Mouse (Mus musculus): Measurements from ENCODE around the gene Pigh. TPM values are rescaled to one million over a fixed set of nuclear protein-coding genes. Genes with fewer than 3 reads are reported as not detected.

Pigh gene
- polyA plus RNA-seq, 1 experiment from 2014 or later: 34.8 TPM

GRCm38 (mm10) chr12:79066431-79066830, 23.0 kb downstream of the Pigh start:
- Histone ChIP-seq H3K4me1 (no peaks in the 10 kb centered on the region), H3K9me3 (replicated peaks) (no peaks in the 10 kb centered on the region), H3K27ac (replicated peaks) (no peak overlapping the region), H3K9ac (no peak overlapping the region), H3K27me3 (no peaks in the 10 kb centered on the region), H3K4me2 (replicated peaks) (no peak overlapping the region), H3K4me3 (replicated peaks) (no peak overlapping the region), H3K36me3 (peaks cover 12% of the 10 kb centered on the region; the same call in 1 of the 2 replicates)
- whole genome bisulfite sequencing: 82% methylated on average over 9 of the region's 9 CpGs
- ATAC-seq (ENCODE audit: insufficient number of reproducible peaks, low FRiP score, low TSS enrichment, low read depth): no peak

GRCm38 (mm10) chr12:79064451-79064850, 25.0 kb downstream of the Pigh start:
- Histone ChIP-seq H3K4me3 (replicated peaks) (no peak overlapping the region), H3K4me1 (no peaks in the 10 kb centered on the region), H3K4me2 (replicated peaks) (no peak overlapping the region), H3K27me3 (no peaks in the 10 kb centered on the region), H3K9me3 (replicated peaks) (no peaks in the 10 kb centered on the region), H3K9ac (no peak overlapping the region), H3K27ac (replicated peaks) (no peak overlapping the region), H3K36me3 (peaks cover 12% of the 10 kb centered on the region; the same call in 1 of the 2 replicates)
- ATAC-seq (ENCODE audit: insufficient number of reproducible peaks, low FRiP score, low TSS enrichment, low read depth): no peak
- 86% methylated on average over 13 of the region's 13 CpGs for WGBS

GRCm38 (mm10) chr12:79060766-79061652, 28.4 kb downstream of the Pigh start:
- Histone ChIP-seq H3K9ac (no peak overlapping the region), H3K27ac (replicated peaks) (no peak overlapping the region), H3K27me3 (no peaks in the 10 kb centered on the region), H3K4me2 (replicated peaks) (no peak overlapping the region), H3K4me1 (no peaks in the 10 kb centered on the region), H3K36me3 (0 out of 2 replicates have a peak, but pooled peaks cover 3% of the 10 kb centered on the region), H3K4me3 (replicated peaks) (no peak overlapping the region), H3K9me3 (replicated peaks) (no peaks in the 10 kb centered on the region)
- WGBS: 66% methylated on average over 7 of the region's 7 CpGs
- no peak; the same call in 1 of the 2 replicates for ATAC-seq (ENCODE audit: insufficient number of reproducible peaks, low FRiP score, low TSS enrichment, low read depth)

- Histone ChIP-seq H3K4me3 (replicated peaks) (no peak overlapping the region), H3K4me2 (replicated peaks) (no peak overlapping the region), H3K9me3 (replicated peaks) (no peaks in the 10 kb centered on the region), H3K4me1 (no peaks in the 10 kb centered on the region), H3K36me3 (0 out of 2 replicates have a peak, but pooled peaks cover 3% of the 10 kb centered on the region), H3K27ac (replicated peaks) (no peak overlapping the region), H3K9ac (no peak overlapping the region), H3K27me3 (no peaks in the 10 kb centered on the region)
- ATAC-seq (ENCODE audit: insufficient number of reproducible peaks, low FRiP score, low TSS enrichment, low read depth): no peak
- 87% methylated on average over 9 of the region's 9 CpGs for WGBS
Measured at GRCm38 (mm10) chr12:79060134-79060533, 29.3 kb downstream of the Pigh start.

- Histone ChIP-seq H3K4me3 (replicated peaks) (no peak overlapping the region), H3K4me2 (replicated peaks) (no peak overlapping the region), H3K36me3 (0 out of 2 replicates have a peak, but pooled peaks cover 3% of the 10 kb centered on the region), H3K27me3 (no peaks in the 10 kb centered on the region), H3K9me3 (replicated peaks) (no peaks in the 10 kb centered on the region), H3K27ac (replicated peaks) (no peak overlapping the region), H3K4me1 (no peaks in the 10 kb centered on the region), H3K9ac (no peak overlapping the region)
- peak; percentile 57; the same call in 1 of the 2 replicates for ATAC-seq (ENCODE audit: insufficient number of reproducible peaks, low FRiP score, low TSS enrichment, low read depth)
- 64% methylated on average over 6 of the region's 6 CpGs for WGBS
Measured at GRCm38 (mm10) chr12:79059573-79059972, 29.9 kb downstream of the Pigh start.

GRCm38 (mm10) chr12:79055276-79055675, 34.2 kb downstream of the Pigh start:
- Histone ChIP-seq H3K4me3 (replicated peaks) (no peak overlapping the region), H3K27me3 (no peaks in the 10 kb centered on the region), H3K9me3 (replicated peaks) (no peaks in the 10 kb centered on the region), H3K9ac (no peak overlapping the region), H3K4me2 (replicated peaks) (no peak overlapping the region), H3K4me1 (no peaks in the 10 kb centered on the region), H3K36me3 (no peaks in the 10 kb centered on the region), H3K27ac (replicated peaks) (no peak overlapping the region)
- WGBS: 86% methylated on average over 7 of the region's 7 CpGs
- ATAC-seq (ENCODE audit: insufficient number of reproducible peaks, low FRiP score, low TSS enrichment, low read depth): no peak; the same call in 1 of the 2 replicates

- no peaks in the 10 kb centered on the region for H3K36me3 ChIP-seq
- H3K4me2 ChIP-seq (replicated peaks): no peak overlapping the region
- H3K4me3 ChIP-seq (replicated peaks): no peak overlapping the region
- WGBS: 91% methylated on average over 2 of the region's 2 CpGs
- H3K9me3 ChIP-seq (replicated peaks): no peaks in the 10 kb centered on the region
- no peak for ATAC-seq (ENCODE audit: insufficient number of reproducible peaks, low FRiP score, low TSS enrichment, low read depth)
- H3K9ac ChIP-seq: no peak overlapping the region
- H3K4me1 ChIP-seq: no peaks in the 10 kb centered on the region
- H3K27ac ChIP-seq (replicated peaks): no peak overlapping the region
- no peaks in the 10 kb centered on the region for H3K27me3 ChIP-seq
Measured at GRCm38 (mm10) chr12:79052073-79052472, 37.4 kb downstream of the Pigh start.

- ATAC-seq (ENCODE audit: insufficient number of reproducible peaks, low FRiP score, low TSS enrichment, low read depth): peak; percentile 70
- no peak overlapping the region for H3K4me3 ChIP-seq (replicated peaks)
Measured at GRCm38 (mm10) chr12:79050545-79051212, 38.8 kb downstream of the Pigh start.

GRCm38 (mm10) chr12:79049807-79050206, 39.6 kb downstream of the Pigh start:
- H3K27me3 ChIP-seq: no peaks in the 10 kb centered on the region
- no peak for ATAC-seq (ENCODE audit: insufficient number of reproducible peaks, low FRiP score, low TSS enrichment, low read depth)
- 61% methylated on average over 2 of the region's 2 CpGs for WGBS
- H3K4me3 ChIP-seq (replicated peaks): no peak overlapping the region
- H3K9me3 ChIP-seq (replicated peaks): no peaks in the 10 kb centered on the region
- no peak overlapping the region for H3K9ac ChIP-seq
- no peak overlapping the region for H3K27ac ChIP-seq (replicated peaks)
- H3K4me1 ChIP-seq: no peaks in the 10 kb centered on the region
- no peak overlapping the region for H3K4me2 ChIP-seq (replicated peaks)
- H3K36me3 ChIP-seq: no peaks in the 10 kb centered on the region

More at GRCm38 (mm10) chr12:79050545-79051212, 38.8 kb downstream of the Pigh start:
- H3K27me3 ChIP-seq: no peaks in the 10 kb centered on the region
- no peaks in the 10 kb centered on the region for H3K4me1 ChIP-seq
- no peak overlapping the region for H3K27ac ChIP-seq (replicated peaks)
- no peaks in the 10 kb centered on the region for H3K9me3 ChIP-seq (replicated peaks)
- 68% methylated on average over 3 of the region's 3 CpGs for WGBS
- no peaks in the 10 kb centered on the region for H3K36me3 ChIP-seq
- no peak overlapping the region for H3K4me2 ChIP-seq (replicated peaks)
- no peak overlapping the region for H3K9ac ChIP-seq

GRCm38 (mm10) chr12:79048898-79049297, 40.6 kb downstream of the Pigh start:
- no peak for ATAC-seq (ENCODE audit: insufficient number of reproducible peaks, low FRiP score, low TSS enrichment, low read depth)
- WGBS: 60% methylated on average over 1 of the region's 1 CpGs

GRCm38 (mm10) chr12:79047203-79047602, 42.2 kb downstream of the Pigh start:
- no peak overlapping the region for H3K4me3 ChIP-seq (replicated peaks)
- no peaks in the 10 kb centered on the region for H3K4me1 ChIP-seq
- H3K9ac ChIP-seq: no peak overlapping the region
- ATAC-seq (ENCODE audit: insufficient number of reproducible peaks, low FRiP score, low TSS enrichment, low read depth): no peak
- no peaks in the 10 kb centered on the region for H3K9me3 ChIP-seq (replicated peaks)
- 82% methylated on average over 7 of the region's 7 CpGs for WGBS
- H3K4me2 ChIP-seq (replicated peaks): no peak overlapping the region
- H3K27ac ChIP-seq (replicated peaks): no peak overlapping the region
- H3K27me3 ChIP-seq: no peaks in the 10 kb centered on the region
- H3K36me3 ChIP-seq: no peaks in the 10 kb centered on the region

More at GRCm38 (mm10) chr12:79048898-79049297, 40.6 kb downstream of the Pigh start:
- Histone ChIP-seq H3K36me3 (no peaks in the 10 kb centered on the region), H3K27ac (replicated peaks) (no peak overlapping the region), H3K4me3 (replicated peaks) (no peak overlapping the region), H3K9ac (no peak overlapping the region), H3K9me3 (replicated peaks) (no peaks in the 10 kb centered on the region), H3K4me1 (no peaks in the 10 kb centered on the region), H3K4me2 (replicated peaks) (no peak overlapping the region), H3K27me3 (no peaks in the 10 kb centered on the region)
